Mouse (Mus musculus) heart, adult 2 months (tissue): ENCODE measurements at regions not wholly inside any gene's neighbourhood (a gene's known extent, or its start where the extent isn't known, plus 50 kb on each side); places are given as distances from the start of the nearest gene placed in this dataset.

Experiments used
- CTCF ChIP-seq: fragments of 200-600 bp; IDR thresholded peaks from 2 replicates; pipeline ENCODE4 v1.8.1; 2022; ENCODE audit warnings: antibody characterized with exemption, mild to moderate bottlenecking, moderate library complexity
- EP300 ChIP-seq: fragments of 200-500 bp; IDR thresholded peaks from 2 replicates; pipeline ENCODE4 v1.6.1; 2011; ENCODE audit warnings: low read depth, low read length, control low read depth; ENCODE audit not compliant: insufficient read depth

DNA sequence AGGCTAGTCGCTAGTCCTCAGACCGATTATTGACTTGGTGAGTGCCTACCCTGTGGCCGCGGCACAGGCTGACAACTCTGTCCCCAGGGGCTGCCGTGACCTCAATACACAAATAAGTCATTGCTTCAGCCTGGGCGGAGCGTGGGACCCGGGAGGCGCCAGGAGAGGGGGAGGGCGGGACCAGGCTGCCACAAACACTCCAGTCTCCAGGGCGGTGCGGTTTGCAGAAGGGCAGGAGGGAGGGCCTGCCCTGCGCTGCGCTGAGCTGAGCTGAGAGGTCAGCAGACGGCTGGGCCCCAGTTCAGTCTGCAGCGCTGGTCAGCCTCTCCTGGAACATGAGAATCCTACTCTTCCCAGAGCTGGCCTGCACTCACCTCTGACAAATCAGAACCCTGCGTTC, 57.2 kb upstream of the Sept5 start:
- no peak for TF ChIP-seq CTCF
- 0 out of 2 replicates have a peak, but pooled peaks have one; percentile 39 for TF ChIP-seq EP300
